Comparison of ENCODE assay signal across 8 mouse cellular contexts in genomic region chr1:131097700-131098094, GRCm38 (mm10). TPM values are rescaled to one million over a fixed set of nuclear protein-coding genes. Genes with fewer than 3 reads are reported as not detected.
DNase-seq lines count a peak whose midpoint lies in the region; ATAC-seq and TF ChIP-seq lines count a peak whose summit lies in the region.

Gene Mapkapk2 (minus strand): TSS chr1:131097826.

- no peak for TF ChIP-seq RAD21 in CH12.LX (IDR thresholded peaks at IDR 0.05; ENCODE audit: low read depth, low read length)

- no peak for TF ChIP-seq EP300 in CH12.LX (IDR thresholded peaks at IDR 0.05; ENCODE audit: low read length)

- TF ChIP-seq CTCF in CH12.LX (conservative IDR thresholded peaks at IDR 0.05 in 1 of 2, IDR thresholded peaks at IDR 0.05 in 1 of 2; ENCODE audit: low read depth in 2 of 2, low read length in 2 of 2): no peak

- H3K9ac ChIP-seq in CH12.LX (ENCODE audit: insufficient read depth, low read depth): peak within 1 kb of the TSS; percentile 83
- H3K9ac ChIP-seq in forebrain, embryonic 11.5 days (ENCODE audit: low read length): peak within 1 kb of the TSS; percentile 90
- peak within 1 kb of the TSS; percentile 99 for H3K9ac ChIP-seq in heart, embryonic 16.5 days (ENCODE audit: low read length)
- H3K9ac ChIP-seq in neural tube, embryonic 15.5 days (replicated peaks): peak within 1 kb of the TSS; percentile 76

- no peaks in the 10 kb centered on the region for H3K9me3 ChIP-seq in CH12.LX (replicated peaks; ENCODE audit: low read length)
- H3K9me3 ChIP-seq in forebrain, embryonic 11.5 days (ENCODE audit: control insufficient read depth, low read length): no peaks in the 10 kb centered on the region
- no peaks in the 10 kb centered on the region for H3K9me3 ChIP-seq in heart, embryonic 16.5 days (replicated peaks; ENCODE audit: control insufficient read depth, low read length)
- H3K9me3 ChIP-seq in neural tube, embryonic 15.5 days (replicated peaks): no peaks in the 10 kb centered on the region

- H3K27ac ChIP-seq in CH12.LX (ENCODE audit: insufficient read depth, low read depth): peak within 1 kb of the TSS; percentile 10
- H3K27ac ChIP-seq in forebrain, embryonic 11.5 days (ENCODE audit: low read depth, low read length): peak within 1 kb of the TSS; percentile 55
- peak within 1 kb of the TSS; percentile 98 for H3K27ac ChIP-seq in heart, embryonic 16.5 days (ENCODE audit: low read length)
- peak within 1 kb of the TSS; percentile 79 for H3K27ac ChIP-seq in neural tube, embryonic 15.5 days (replicated peaks)

- TF ChIP-seq POLR2A in CH12.LX (IDR thresholded peaks at IDR 0.05; ENCODE audit: low read depth, low read length): peak; percentile 89

- H3K4me3 ChIP-seq in CH12.LX (replicated peaks in 1 of 3; ENCODE audit: low read depth in 2 of 3, low read length in 2 of 3, poor library complexity in 1 of 3): peak within 1 kb of the TSS; percentile 91 to 93 (median 93)
- H3K4me3 ChIP-seq in forebrain, embryonic 11.5 days (ENCODE audit: low read depth, low read length): peak within 1 kb of the TSS; percentile 91
- H3K4me3 ChIP-seq in heart, embryonic 16.5 days (ENCODE audit: low read length): peak within 1 kb of the TSS; percentile 99
- H3K4me3 ChIP-seq in neural tube, embryonic 15.5 days (replicated peaks): peak within 1 kb of the TSS; percentile 94

- DNase-seq in CH12.LX (ENCODE audit: extremely low read depth): peak; percentile 89
- DNase-seq in c-Kit-positive CD71-negative TER-119-negative erythroid progenitor cells, embryonic 14.5 days (ENCODE audit: low read depth): peak; percentile 90
- DNase-seq in forebrain, embryonic 11.5 days (ENCODE audit: low spot score): peak; percentile 97
- peak; percentile 95 to 97 for DNase-seq in kidney, postnatal 36 days
- DNase-seq in lung, adult 18-20 months: peak; percentile 92 to 94
- peak; percentile 91 for DNase-seq in testis, postnatal 14 days (ENCODE audit: low spot score)

- peak; percentile 96 for ATAC-seq in forebrain, embryonic 11.5 days (replicated peaks; ENCODE audit: low FRiP score)
- ATAC-seq in heart, embryonic 16.5 days (replicated peaks; ENCODE audit: extremely low read depth, insufficient read depth, low FRiP score): peak; percentile 93
- ATAC-seq in neural tube, embryonic 15.5 days (ENCODE audit: low FRiP score): peak; percentile 97

- in situ Hi-C loops in CH12.LX (cut with MboI; ENCODE audit: low pct_ligation_motif_present, low pct_unique_long_range_greater_than_20kb, low sequenced_read_pairs): loop anchor here (5.0 kb wide), 1 partner anchor 35 kb away; no protein-coding TSS in a partner anchor

- peaks cover 0 to 37% of the 10 kb centered on the region in 2 experiments; a peak in 3 of 4 replicates for H3K4me1 ChIP-seq in CH12.LX (ENCODE audit: control insufficient read depth in 1 of 2, insufficient read depth in 2 of 2)
- H3K4me1 ChIP-seq in forebrain, embryonic 11.5 days (replicated peaks; ENCODE audit: control insufficient read depth, insufficient read depth, low read length): peaks cover 4% of the 10 kb centered on the region; the same call in 1 of the 2 replicates
- peaks cover 37% of the 10 kb centered on the region for H3K4me1 ChIP-seq in heart, embryonic 16.5 days (ENCODE audit: control insufficient read depth, insufficient read depth, low read length)
- H3K4me1 ChIP-seq in neural tube, embryonic 15.5 days: peaks cover 36% of the 10 kb centered on the region

- peak within 1 kb of the TSS; percentile 94 for H3K4me2 ChIP-seq in CH12.LX (ENCODE audit: insufficient read depth, low read depth, poor library complexity, severe bottlenecking)
- H3K4me2 ChIP-seq in forebrain, embryonic 11.5 days (ENCODE audit: low read depth, low read length, severe bottlenecking): peak within 1 kb of the TSS; percentile 82
- H3K4me2 ChIP-seq in heart, embryonic 16.5 days (ENCODE audit: low read depth, low read length): peak within 1 kb of the TSS; percentile 79
- H3K4me2 ChIP-seq in neural tube, embryonic 15.5 days: peak within 1 kb of the TSS; percentile 79

- WGBS in forebrain, embryonic 11.5 days: under 1% methylated on average over 25 of the region's 32 CpGs
- WGBS in heart, embryonic 16.5 days: under 1% methylated on average over 29 of the region's 32 CpGs
- WGBS in neural tube, embryonic 15.5 days: under 1% methylated on average over 26 of the region's 32 CpGs

- dilution Hi-C loops in CH12.LX (cut with MboI; ENCODE audit: extremely low pct_ligation_motif_present, extremely low pct_unique_long_range_greater_than_20kb, low sequenced_read_pairs): no loop called here

- H3K36me3 ChIP-seq in CH12.LX (replicated peaks in 1 of 2; ENCODE audit: control insufficient read depth in 1 of 2, insufficient read depth in 1 of 2, low read length in 1 of 2): peaks cover 0 to 15% of the 10 kb centered on the region in 2 experiments
- no peaks in the 10 kb centered on the region for H3K36me3 ChIP-seq in forebrain, embryonic 11.5 days (ENCODE audit: control insufficient read depth, insufficient read depth, low read length)
- H3K36me3 ChIP-seq in heart, embryonic 16.5 days (ENCODE audit: control insufficient read depth, insufficient read depth): no peaks in the 10 kb centered on the region
- no peaks in the 10 kb centered on the region for H3K36me3 ChIP-seq in neural tube, embryonic 15.5 days

- H3K79me2 ChIP-seq in CH12.LX (replicated peaks; ENCODE audit: control insufficient read depth, extremely low read depth, insufficient read depth, poor library complexity, severe bottlenecking): peaks cover 28% of the 10 kb centered on the region

- peaks cover 4% of the 10 kb centered on the region for H3K27me3 ChIP-seq in CH12.LX (replicated peaks)
- no peaks in the 10 kb centered on the region for H3K27me3 ChIP-seq in forebrain, embryonic 11.5 days (ENCODE audit: control insufficient read depth, insufficient read depth, low read length)
- no peaks in the 10 kb centered on the region for H3K27me3 ChIP-seq in heart, embryonic 16.5 days (ENCODE audit: control insufficient read depth, insufficient read depth, low read length)
- H3K27me3 ChIP-seq in neural tube, embryonic 15.5 days (replicated peaks): no peaks in the 10 kb centered on the region

TF ChIP-seq in CH12.LX, 34 proteins besides CTCF, POLR2A, EP300 and RAD21:
- 0 out of 2 replicates have a peak, but pooled peaks have one; percentile 28 for TF ChIP-seq NRF1 (IDR thresholded peaks at IDR 0.05; ENCODE audit: low read depth, low read length)
- no peak for TF ChIP-seq ZNF384 (IDR thresholded peaks at IDR 0.05; ENCODE audit: low read depth, low read length)
- peak; percentile 90 for TF ChIP-seq NELFE (IDR thresholded peaks at IDR 0.05; ENCODE audit: low read depth, low read length)
- no peak for TF ChIP-seq ZC3H11A (IDR thresholded peaks at IDR 0.05; ENCODE audit: low read depth, low read length)
- peak; percentile 87 for TF ChIP-seq CHD2 (IDR thresholded peaks at IDR 0.05; ENCODE audit: low read length)
- peak; percentile 85 for TF ChIP-seq MAZ (IDR thresholded peaks at IDR 0.05; ENCODE audit: low read depth, low read length)
- TF ChIP-seq E2F4 (IDR thresholded peaks at IDR 0.05; ENCODE audit: insufficient replicate concordance, low read depth, low read length): peak; percentile 74; the same call in 1 of the 2 replicates
- TF ChIP-seq POLR2AphosphoS2 (IDR thresholded peaks at IDR 0.05; ENCODE audit: low read depth, low read length): peak; percentile 62; the same call in 1 of the 2 replicates
- no peak for TF ChIP-seq MAFK (IDR thresholded peaks at IDR 0.05; ENCODE audit: insufficient replicate concordance, low read length)
- TF ChIP-seq TCF12 (IDR thresholded peaks at IDR 0.05; ENCODE audit: low read depth, low read length): peak; percentile 62
- peak; percentile 79; the same call in 1 of the 2 replicates for TF ChIP-seq UBTF (IDR thresholded peaks at IDR 0.05; ENCODE audit: low read depth, low read length)
- TF ChIP-seq ETS1 (conservative IDR thresholded peaks at IDR 0.05; ENCODE audit: low read depth, low read length): 0 out of 2 replicates have a peak, but pooled peaks have one; percentile 10
- TF ChIP-seq SIN3A (IDR thresholded peaks at IDR 0.05; ENCODE audit: low read length): peak; percentile 76
- peak; percentile 69; the same call in 1 of the 2 replicates for TF ChIP-seq TBP (conservative IDR thresholded peaks at IDR 0.05; ENCODE audit: low read depth, low read length)
- TF ChIP-seq MXI1 (IDR thresholded peaks at IDR 0.05; ENCODE audit: low read depth, low read length): peak; percentile 84
- no peak for TF ChIP-seq CHD1 (IDR thresholded peaks at IDR 0.05; ENCODE audit: low read depth, low read length)
- no peak for TF ChIP-seq MYC (IDR thresholded peaks at IDR 0.05; ENCODE audit: low read depth, low read length)
- no peak for TF ChIP-seq JUN (IDR thresholded peaks at IDR 0.05; ENCODE audit: insufficient read depth, low read depth, low read length)
- no peak for TF ChIP-seq BHLHE40 (IDR thresholded peaks at IDR 0.05; ENCODE audit: low read depth, low read length)
- no peak for TF ChIP-seq KAT2A (IDR thresholded peaks at IDR 0.05; ENCODE audit: insufficient replicate concordance, low read length)
- TF ChIP-seq MEF2A (IDR thresholded peaks at IDR 0.05; ENCODE audit: borderline replicate concordance, low read depth, low read length): peak; percentile 51; the same call in 1 of the 2 replicates
- TF ChIP-seq ZMIZ1 (IDR thresholded peaks at IDR 0.05; ENCODE audit: low read depth, low read length): peak; percentile 92
- peak; percentile 17; the same call in 1 of the 2 replicates for TF ChIP-seq IRF4 (IDR thresholded peaks at IDR 0.05; ENCODE audit: low read depth, low read length)
- no peak for TF ChIP-seq SMC3 (IDR thresholded peaks at IDR 0.05; ENCODE audit: low read depth, low read length)
- TF ChIP-seq ELF1 (IDR thresholded peaks at IDR 0.05; ENCODE audit: low read depth, low read length): peak; percentile 58
- peak; percentile 68 for TF ChIP-seq HCFC1 (IDR thresholded peaks at IDR 0.05; ENCODE audit: low read depth, low read length)

RNA-seq across cellular contexts. Expression of gene Mapkapk2, which starts in this region (rescaled TPM):
- total RNA-seq in CH12.LX (2012; rRNA removed): 54.2 and 55.0 TPM in 2 replicates
- total RNA-seq in CH12.LX (2014; rRNA removed): 58.6 and 62.9 TPM in 2 replicates
- 63.5 and 68.6 TPM in 2 replicates for polyA plus RNA-seq in CH12.LX (2012; ENCODE audit: insufficient read length, low read depth)
- 52.3 and 57.8 TPM in 2 replicates for polyA plus RNA-seq in forebrain, embryonic 11.5 days (2014; fragmentation: Nextera tagmentation; extraction: Ambion mirVana)
- 61.4 and 66.8 TPM in 2 replicates for polyA plus RNA-seq in heart, embryonic 16.5 days (2015; fragmentation: Nextera tagmentation; extraction: Ambion mirVana)
- polyA plus RNA-seq in neural tube, embryonic 15.5 days (2015; fragmentation: Nextera tagmentation; extraction: Ambion mirVana): 15.0 and 19.9 TPM in 2 replicates

Comparison
In these comparisons a context has a peak if more than half of its experiments do, and no peak if none do; other contexts are left out.
1. Peak in every context shown above with its lines: DNase-seq, ATAC-seq, H3K4me3 ChIP-seq and H3K27ac ChIP-seq.
2. H3K27ac ChIP-seq: peak in every context shown above with its lines; median percentile 98 in heart, embryonic 16.5 days; 79 in neural tube, embryonic 15.5 days; 55 in forebrain, embryonic 11.5 days; 10 in CH12.LX.